Mouse (Mus musculus): ENCODE data around the gene Myo5c. TPM values are rescaled to one million over a fixed set of nuclear protein-coding genes. Genes with fewer than 3 reads are reported as not detected.

Gene Myo5c
- polyA plus RNA-seq, 1 experiment from 2014 or later, result 38.3 TPM

DNA sequence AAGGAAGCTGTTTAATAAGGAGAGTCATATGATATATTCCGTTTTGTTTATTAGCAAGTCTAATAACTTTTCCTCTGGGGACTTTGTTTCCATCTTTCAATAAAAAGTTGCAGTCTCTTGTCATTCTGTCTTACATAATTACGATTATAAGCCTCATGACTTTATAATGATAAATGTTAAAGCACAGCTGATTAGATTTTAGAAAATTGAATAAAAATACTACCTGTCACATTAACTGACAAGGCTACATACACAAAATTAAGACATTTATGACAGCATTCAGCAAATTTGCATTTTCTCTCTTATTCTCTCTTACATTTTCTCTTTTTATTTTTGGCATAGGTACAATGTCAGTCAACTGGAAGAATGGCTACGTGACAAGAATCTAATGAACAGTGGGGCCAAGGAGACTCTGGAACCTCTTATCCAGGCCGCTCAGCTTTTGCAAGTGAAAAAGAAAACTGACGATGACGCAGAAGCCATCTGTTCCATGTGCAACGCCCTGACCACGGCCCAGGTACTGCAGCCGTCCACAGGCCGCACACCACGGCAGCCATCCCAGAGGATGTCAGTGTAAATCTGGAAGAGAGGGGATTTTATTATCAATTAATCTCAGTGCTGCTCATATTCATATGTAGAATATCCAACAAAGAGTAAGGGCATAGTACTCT, 16.9 kb upstream of the Myo5c start:
- H3K4me3 ChIP-seq (ENCODE audit: low read length), result no peak overlapping the region
- H3K27ac ChIP-seq (ENCODE audit: low read length), result no peak overlapping the region
- no peaks in the 10 kb centered on the region; the same call in 1 of the 2 replicates for H3K36me3 ChIP-seq (ENCODE audit: control insufficient read depth, insufficient read depth, low read length)
- ATAC-seq (ENCODE audit: low read depth), result no peak
- no peak overlapping the region for H3K9ac ChIP-seq (ENCODE audit: low read length)
- no peak overlapping the region for H3K4me2 ChIP-seq (ENCODE audit: low read depth, low read length)
- no peaks in the 10 kb centered on the region for H3K9me3 ChIP-seq (ENCODE audit: control insufficient read depth, low read length)
- H3K4me1 ChIP-seq (replicated peaks; ENCODE audit: control insufficient read depth, insufficient read depth, low read length), result no peaks in the 10 kb centered on the region
- H3K27me3 ChIP-seq (ENCODE audit: control insufficient read depth, insufficient read depth, low read depth, low read length), result no peaks in the 10 kb centered on the region
- 93% methylated on average over 11 of the region's 11 CpGs for WGBS

DNA sequence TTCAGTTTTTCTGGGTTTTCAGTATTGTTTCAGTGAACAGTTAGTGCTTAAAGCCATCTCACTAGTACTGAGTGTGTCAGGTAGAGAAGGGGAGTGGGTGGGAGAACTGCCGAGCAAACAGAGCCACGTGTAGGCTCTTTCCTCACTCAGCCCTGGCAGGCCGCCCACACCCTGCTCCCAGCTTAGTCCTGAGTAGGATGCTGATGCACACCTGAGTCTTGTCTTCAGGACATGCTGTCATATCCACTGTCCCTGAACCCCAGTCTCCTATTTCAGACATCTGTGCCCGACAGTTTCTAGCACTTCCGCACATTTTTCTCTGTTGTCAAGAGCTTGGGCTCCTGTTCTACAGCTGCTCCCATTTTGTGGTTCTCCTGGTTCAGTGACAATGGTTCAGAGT, 11.9 kb upstream of the Myo5c start:
- Histone ChIP-seq H3K4me2 (ENCODE audit: low read depth, low read length) (no peak overlapping the region), H3K27ac (ENCODE audit: low read length) (no peak overlapping the region), H3K9me3 (ENCODE audit: control insufficient read depth, low read length) (no peaks in the 10 kb centered on the region), H3K36me3 (ENCODE audit: control insufficient read depth, insufficient read depth, low read length) (no peaks in the 10 kb centered on the region), H3K27me3 (ENCODE audit: control insufficient read depth, insufficient read depth, low read depth, low read length) (no peaks in the 10 kb centered on the region), H3K4me3 (ENCODE audit: low read length) (no peak overlapping the region), H3K4me1 (replicated peaks; ENCODE audit: control insufficient read depth, insufficient read depth, low read length) (peaks cover 13% of the 10 kb centered on the region; the same call in 1 of the 2 replicates), H3K9ac (ENCODE audit: low read length) (no peak overlapping the region)
- ATAC-seq (ENCODE audit: low read depth), result no peak; the same call in 1 of the 2 replicates
- WGBS, result 57% methylated on average over 5 of the region's 5 CpGs

DNA sequence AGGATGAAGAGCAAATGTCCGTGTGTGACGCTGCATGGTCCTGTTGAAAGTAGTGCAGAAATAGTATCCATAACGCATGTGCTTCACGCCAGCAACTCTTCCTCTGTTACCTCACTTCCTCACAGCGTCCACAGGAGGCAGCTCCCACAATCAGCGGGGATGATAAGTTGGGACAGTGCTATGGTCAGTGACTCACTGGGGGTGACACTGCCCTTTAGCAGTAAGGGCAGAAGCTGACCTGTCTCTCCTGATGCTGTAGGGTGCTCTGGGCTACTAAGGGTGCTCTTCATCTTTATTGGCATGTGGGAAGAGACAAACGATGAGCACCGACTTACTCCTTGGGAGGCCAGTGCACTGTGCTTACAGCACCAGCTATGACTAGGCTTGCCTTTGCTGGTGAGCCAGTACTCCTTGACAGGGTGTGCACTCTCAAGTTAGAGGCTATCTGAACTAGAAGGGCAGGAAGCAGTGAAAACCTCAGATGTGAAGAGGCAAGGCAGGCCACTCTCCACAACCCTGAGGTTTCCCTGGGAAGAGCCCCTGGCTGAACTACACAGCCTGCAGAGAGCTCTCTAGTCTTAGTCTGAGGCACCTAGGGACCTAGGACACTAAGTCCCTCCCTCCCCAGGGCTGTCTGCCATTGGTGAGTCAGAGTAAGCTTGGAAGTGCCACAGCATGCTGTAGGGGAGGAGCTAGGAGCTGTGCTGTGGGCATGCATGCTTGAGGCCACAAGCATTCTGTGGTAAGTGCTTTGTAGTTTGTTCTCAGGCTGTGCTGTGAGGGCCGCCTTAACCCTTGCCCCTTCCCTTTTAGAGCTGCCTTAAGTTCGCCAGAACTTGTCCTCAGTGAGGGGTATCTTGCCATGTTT, 10.2 kb upstream of the Myo5c start:
- H3K9ac ChIP-seq (ENCODE audit: low read length), result no peak overlapping the region
- H3K9me3 ChIP-seq (ENCODE audit: control insufficient read depth, low read length), result no peaks in the 10 kb centered on the region
- peak; percentile 95 for ATAC-seq (ENCODE audit: low read depth)
- no peak overlapping the region for H3K4me3 ChIP-seq (ENCODE audit: low read length)
- 63% methylated on average over 10 of the region's 10 CpGs for WGBS
- H3K36me3 ChIP-seq (ENCODE audit: control insufficient read depth, insufficient read depth, low read length), result no peaks in the 10 kb centered on the region
- peaks cover 13% of the 10 kb centered on the region; the same call in 1 of the 2 replicates for H3K4me1 ChIP-seq (replicated peaks; ENCODE audit: control insufficient read depth, insufficient read depth, low read length)
- peak overlapping the region; percentile 21 for H3K27ac ChIP-seq (ENCODE audit: low read length)
- H3K4me2 ChIP-seq (ENCODE audit: low read depth, low read length), result no peak overlapping the region
- no peaks in the 10 kb centered on the region for H3K27me3 ChIP-seq (ENCODE audit: control insufficient read depth, insufficient read depth, low read depth, low read length)

DNA sequence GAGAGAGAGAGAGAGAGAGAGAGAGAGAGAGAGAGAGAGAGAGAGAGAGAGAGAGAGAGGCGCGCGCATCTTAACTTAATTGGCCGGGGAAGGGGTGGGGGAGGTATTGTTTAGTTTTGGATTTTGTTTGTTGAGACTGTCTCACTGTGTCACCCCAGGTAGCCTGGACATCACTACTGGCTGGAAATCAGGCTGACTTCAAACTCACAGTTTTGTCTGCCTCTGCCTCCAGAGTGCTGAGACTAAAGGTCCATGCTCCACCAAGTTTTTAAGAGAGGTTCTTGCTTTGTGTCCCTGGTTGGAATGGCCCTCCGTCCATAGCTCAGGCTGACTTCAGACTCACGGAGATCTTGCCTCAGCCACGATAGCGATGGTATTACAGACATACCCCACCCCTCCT, 1.0 kb downstream of the Myo5c start:
- H3K27me3 ChIP-seq (ENCODE audit: control insufficient read depth, insufficient read depth, low read depth, low read length), result peaks cover 7% of the 10 kb centered on the region; the same call in 1 of the 2 replicates
- no peaks in the 10 kb centered on the region for H3K9me3 ChIP-seq (ENCODE audit: control insufficient read depth, low read length)
- ATAC-seq (ENCODE audit: low read depth), result no peak
- H3K4me3 ChIP-seq (ENCODE audit: low read length), result peak overlapping the region; percentile 58
- no peaks in the 10 kb centered on the region for H3K36me3 ChIP-seq (ENCODE audit: control insufficient read depth, insufficient read depth, low read length)
- H3K27ac ChIP-seq (ENCODE audit: low read length), result peak overlapping the region; percentile 92
- 15% methylated on average over 8 of the region's 8 CpGs for whole genome bisulfite sequencing
- H3K4me1 ChIP-seq (replicated peaks; ENCODE audit: control insufficient read depth, insufficient read depth, low read length), result peaks cover 6% of the 10 kb centered on the region; the same call in 1 of the 2 replicates
- peak overlapping the region; percentile 54 for H3K4me2 ChIP-seq (ENCODE audit: low read depth, low read length)
- peak overlapping the region; percentile 78 for H3K9ac ChIP-seq (ENCODE audit: low read length)

DNA sequence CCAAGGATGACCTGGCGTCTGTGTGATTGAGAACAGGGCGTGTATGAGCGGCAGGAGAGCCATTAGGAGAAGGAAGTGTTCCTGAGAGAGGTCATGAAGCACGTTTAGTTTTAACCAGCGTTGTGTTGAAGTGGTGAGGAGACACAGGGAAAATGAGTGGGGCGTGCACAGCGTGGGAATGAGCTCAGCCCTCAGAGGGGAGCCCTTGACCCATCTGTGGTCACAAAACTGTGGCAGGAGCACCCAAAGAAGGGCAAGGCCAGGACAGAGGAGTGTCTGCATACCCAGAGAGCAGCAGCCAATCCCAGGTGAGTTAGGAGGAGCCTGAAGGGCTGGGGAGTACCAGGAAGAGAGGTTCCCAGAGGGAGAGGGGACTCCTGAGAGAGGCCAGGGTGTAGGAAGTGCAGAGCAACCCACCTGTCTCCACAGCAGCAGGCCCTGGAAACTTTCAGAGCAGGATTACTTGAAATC, 2.5 kb downstream of the Myo5c start:
- Histone ChIP-seq H3K9ac (ENCODE audit: low read length) (peak overlapping the region; percentile 78), H3K4me3 (ENCODE audit: low read length) (peak overlapping the region; percentile 58), H3K4me2 (ENCODE audit: low read depth, low read length) (peak overlapping the region; percentile 54), H3K36me3 (ENCODE audit: control insufficient read depth, insufficient read depth, low read length) (no peaks in the 10 kb centered on the region), H3K9me3 (ENCODE audit: control insufficient read depth, low read length) (no peaks in the 10 kb centered on the region), H3K27ac (ENCODE audit: low read length) (peak overlapping the region; percentile 92), H3K27me3 (ENCODE audit: control insufficient read depth, insufficient read depth, low read depth, low read length) (peaks cover 7% of the 10 kb centered on the region; the same call in 1 of the 2 replicates), H3K4me1 (replicated peaks; ENCODE audit: control insufficient read depth, insufficient read depth, low read length) (peaks cover 9% of the 10 kb centered on the region)
- ATAC-seq (ENCODE audit: low read depth), result peak; percentile 79
- WGBS, result 20% methylated on average over 7 of the region's 7 CpGs

DNA sequence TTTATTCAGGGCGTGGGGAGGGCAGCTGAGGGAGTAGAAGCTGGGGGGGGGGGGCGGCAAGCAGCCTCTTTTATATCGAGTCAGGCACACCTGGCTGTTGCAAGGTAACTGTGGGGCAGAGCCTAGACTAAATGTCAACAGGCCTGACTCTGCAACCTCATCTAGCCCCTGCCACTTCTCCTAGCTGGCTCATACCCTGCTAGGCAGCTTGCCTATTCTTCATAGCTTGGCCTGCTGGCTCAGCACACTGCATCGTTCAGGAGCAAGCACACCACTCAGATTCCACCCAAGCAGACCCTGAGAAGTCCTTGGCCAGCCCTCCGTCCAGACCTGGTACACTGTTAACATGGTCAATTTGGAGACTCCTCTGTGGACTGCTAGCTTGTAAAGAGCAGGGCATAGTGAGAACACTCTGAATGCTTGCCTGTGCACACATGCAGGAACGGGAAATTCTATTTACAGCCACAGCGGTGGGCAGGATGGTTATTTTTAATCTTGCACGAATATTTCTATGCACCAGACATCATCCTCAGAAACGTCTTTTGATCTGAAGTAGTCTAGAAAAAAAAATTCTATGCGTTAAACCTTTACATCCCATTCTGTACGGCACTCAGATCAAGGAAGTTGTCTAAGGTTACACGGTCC, 3.3 kb downstream of the Myo5c start:
- 44% methylated on average over 12 of the region's 12 CpGs for WGBS
- Histone ChIP-seq H3K9ac (ENCODE audit: low read length) (peak overlapping the region; percentile 39), H3K9me3 (ENCODE audit: control insufficient read depth, low read length) (no peaks in the 10 kb centered on the region), H3K4me1 (replicated peaks; ENCODE audit: control insufficient read depth, insufficient read depth, low read length) (peaks cover 9% of the 10 kb centered on the region), H3K27me3 (ENCODE audit: control insufficient read depth, insufficient read depth, low read depth, low read length) (peaks cover 7% of the 10 kb centered on the region; the same call in 1 of the 2 replicates), H3K4me3 (ENCODE audit: low read length) (peak overlapping the region; percentile 22), H3K36me3 (ENCODE audit: control insufficient read depth, insufficient read depth, low read length) (no peaks in the 10 kb centered on the region), H3K27ac (ENCODE audit: low read length) (peak overlapping the region; percentile 92), H3K4me2 (ENCODE audit: low read depth, low read length) (peak overlapping the region; percentile 54)
- ATAC-seq (ENCODE audit: low read depth), result peak; percentile 27

DNA sequence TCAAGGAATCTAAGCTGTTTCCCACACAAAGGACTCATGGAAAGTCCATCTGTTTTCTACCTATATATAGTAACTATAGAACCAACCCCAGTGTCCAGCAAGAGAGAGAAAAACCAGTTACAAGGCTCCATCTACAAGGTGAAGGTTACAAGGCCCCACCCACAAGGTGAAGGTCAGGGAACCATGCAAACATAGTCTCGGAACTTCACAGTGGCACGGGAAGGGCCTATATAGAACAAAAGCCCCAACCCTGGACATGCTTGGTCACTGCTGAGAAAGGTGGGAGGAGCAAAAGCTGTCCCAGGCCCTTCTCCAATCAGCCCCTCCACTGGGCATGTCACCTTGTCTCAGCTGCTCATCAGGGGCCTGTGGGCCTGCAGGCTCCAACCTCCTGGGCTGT, 3.9 kb downstream of the Myo5c start:
- H3K36me3 ChIP-seq (ENCODE audit: control insufficient read depth, insufficient read depth, low read length), result no peaks in the 10 kb centered on the region
- peak overlapping the region; percentile 22 for H3K4me3 ChIP-seq (ENCODE audit: low read length)
- H3K9me3 ChIP-seq (ENCODE audit: control insufficient read depth, low read length), result no peaks in the 10 kb centered on the region
- 37% methylated on average over 2 of the region's 2 CpGs for WGBS
- H3K27me3 ChIP-seq (ENCODE audit: control insufficient read depth, insufficient read depth, low read depth, low read length), result peaks cover 5% of the 10 kb centered on the region; the same call in 1 of the 2 replicates
- peak overlapping the region; percentile 54 for H3K4me2 ChIP-seq (ENCODE audit: low read depth, low read length)
- ATAC-seq (ENCODE audit: low read depth), result no peak
- peak overlapping the region; percentile 39; the same call in 1 of the 2 replicates for H3K9ac ChIP-seq (ENCODE audit: low read length)
- peak overlapping the region; percentile 92 for H3K27ac ChIP-seq (ENCODE audit: low read length)
- H3K4me1 ChIP-seq (replicated peaks; ENCODE audit: control insufficient read depth, insufficient read depth, low read length), result peaks cover 9% of the 10 kb centered on the region

DNA sequence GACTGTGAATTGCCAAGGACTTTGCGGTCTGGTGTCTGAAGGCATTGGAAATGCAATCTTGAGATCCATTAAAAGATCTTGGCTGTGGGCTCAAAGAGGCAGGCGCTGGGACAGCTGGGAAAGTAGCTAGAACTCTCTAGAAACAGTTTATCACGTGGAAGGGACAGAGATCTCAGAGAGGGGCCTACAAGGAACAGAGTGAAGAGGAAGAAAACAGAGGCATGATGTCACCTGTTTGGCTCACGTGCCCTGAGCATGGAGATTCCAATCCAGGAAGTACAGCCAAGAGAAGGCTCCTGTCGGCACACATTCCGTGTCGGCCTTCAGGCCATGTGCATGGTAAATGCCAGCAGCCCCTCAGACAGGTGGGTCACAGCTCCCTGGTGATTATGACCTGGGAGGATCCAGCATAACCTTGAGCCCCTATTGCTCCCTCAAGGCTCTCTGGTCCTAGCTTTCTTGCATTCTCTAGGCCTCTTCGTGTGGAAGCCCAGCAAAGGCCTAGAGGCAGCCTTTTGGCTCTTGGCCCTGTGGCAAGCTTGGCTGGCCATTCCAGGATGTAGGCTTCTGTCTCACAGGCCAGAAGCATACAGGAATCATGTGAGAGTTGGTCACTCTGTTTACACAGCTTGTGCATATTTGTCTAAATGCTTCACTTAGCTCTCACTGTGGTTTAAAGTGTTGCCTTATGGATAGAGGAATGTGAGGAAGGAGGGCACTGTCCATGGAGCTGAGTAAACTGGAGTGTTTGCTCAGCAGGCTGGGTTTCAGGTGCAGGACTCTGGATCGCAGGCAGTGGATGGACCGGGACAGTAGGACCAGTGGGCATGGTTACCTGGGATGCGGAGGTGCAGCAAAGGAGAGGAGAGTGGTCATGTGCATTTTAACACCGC, 4.8 kb downstream of the Myo5c start:
- Histone ChIP-seq H3K27me3 (ENCODE audit: control insufficient read depth, insufficient read depth, low read depth, low read length) (peaks cover 5% of the 10 kb centered on the region; the same call in 1 of the 2 replicates), H3K27ac (ENCODE audit: low read length) (peak overlapping the region; percentile 92), H3K36me3 (ENCODE audit: control insufficient read depth, insufficient read depth, low read length) (no peaks in the 10 kb centered on the region), H3K4me2 (ENCODE audit: low read depth, low read length) (no peak overlapping the region), H3K4me3 (ENCODE audit: low read length) (no peak overlapping the region), H3K4me1 (replicated peaks; ENCODE audit: control insufficient read depth, insufficient read depth, low read length) (peaks cover 9% of the 10 kb centered on the region), H3K9me3 (ENCODE audit: control insufficient read depth, low read length) (no peaks in the 10 kb centered on the region), H3K9ac (ENCODE audit: low read length) (no peak overlapping the region)
- 65% methylated on average over 12 of the region's 12 CpGs for WGBS
- peak; percentile 80 for ATAC-seq (ENCODE audit: low read depth)

Measured in lung, embryonic 16.5 days (tissue).